Mouse (Mus musculus): ENCODE data around the gene Camk2g. TPM values are rescaled to one million over a fixed set of nuclear protein-coding genes. Genes with fewer than 3 reads are reported as not detected.

The Camk2g gene
- polyA plus RNA-seq, 1 experiment from 2014 or later: 166 TPM

DNA sequence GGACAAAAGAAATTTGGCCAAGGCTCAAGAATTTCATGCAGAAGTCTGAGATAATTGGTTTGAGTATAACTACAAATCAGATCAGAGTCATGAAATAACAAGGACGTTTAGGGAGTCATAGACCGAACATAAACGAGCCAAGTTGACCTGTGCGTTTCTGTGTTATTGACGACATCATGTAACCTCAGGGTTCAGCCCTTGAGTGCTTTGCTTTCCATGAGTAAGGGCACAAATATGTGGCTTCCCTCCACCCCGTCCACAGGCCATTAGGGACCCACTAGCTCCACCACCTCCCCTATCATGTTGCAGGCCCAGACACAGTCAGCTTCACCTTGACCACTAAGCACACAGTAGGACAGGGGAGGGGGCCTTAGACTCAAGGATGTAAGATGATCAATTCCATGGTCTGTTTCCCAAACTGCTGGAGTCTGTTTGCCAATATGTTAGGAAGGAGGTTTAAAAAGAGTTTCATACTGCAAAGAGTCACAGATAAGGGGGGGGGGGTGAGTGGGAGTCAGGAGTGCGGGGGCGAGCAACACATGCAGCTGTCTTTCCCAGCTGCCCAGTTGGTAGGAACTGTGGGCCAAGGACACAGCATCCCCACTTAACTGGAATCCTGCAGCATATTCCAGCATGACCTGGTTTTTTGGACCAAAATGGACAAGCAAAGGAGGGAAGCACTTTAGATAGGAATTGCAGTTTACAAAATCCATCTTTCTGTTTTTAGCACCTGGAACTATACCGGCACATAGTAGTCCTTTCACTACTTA, 37.4 kb upstream of the Camk2g start:
- ATAC-seq (ENCODE audit: low FRiP score) (no peak), DNase-seq (ENCODE audit: low spot score) (no peak)
- WGBS: 84% methylated on average over 9 of the region's 9 CpGs
- Histone ChIP-seq H3K36me3 (replicated peaks; ENCODE audit: control insufficient read depth, insufficient read depth) (no peaks in the 10 kb centered on the region), H3K4me2 (replicated peaks) (no peak overlapping the region), H3K9me3 (ENCODE audit: control insufficient read depth, low read length) (no peaks in the 10 kb centered on the region), H3K4me3 (replicated peaks; ENCODE audit: low read length) (no peak overlapping the region), H3K27ac (no peak overlapping the region), H3K9ac (no peak overlapping the region), H3K27me3 (ENCODE audit: control insufficient read depth, insufficient read depth, low read length) (no peaks in the 10 kb centered on the region), H3K4me1 (replicated peaks; ENCODE audit: control insufficient read depth, insufficient read depth, low read length) (no peaks in the 10 kb centered on the region)

- Histone ChIP-seq H3K36me3 (replicated peaks; ENCODE audit: control insufficient read depth, insufficient read depth) (no peaks in the 10 kb centered on the region), H3K27me3 (ENCODE audit: control insufficient read depth, insufficient read depth, low read length) (no peaks in the 10 kb centered on the region), H3K4me1 (replicated peaks; ENCODE audit: control insufficient read depth, insufficient read depth, low read length) (no peaks in the 10 kb centered on the region), H3K9me3 (ENCODE audit: control insufficient read depth, low read length) (no peaks in the 10 kb centered on the region), H3K4me3 (replicated peaks; ENCODE audit: low read length) (no peak overlapping the region), H3K27ac (no peak overlapping the region), H3K4me2 (replicated peaks) (no peak overlapping the region), H3K9ac (no peak overlapping the region; the same call in 1 of the 2 replicates)
- WGBS: 89% methylated on average over 12 of the region's 12 CpGs
- ATAC-seq (ENCODE audit: low FRiP score) (no peak), DNase-seq (ENCODE audit: low spot score) (no peak)
Measured at GRCm38 (mm10) chr14:20829523-20830366, 35.9 kb upstream of the Camk2g start.

DNA sequence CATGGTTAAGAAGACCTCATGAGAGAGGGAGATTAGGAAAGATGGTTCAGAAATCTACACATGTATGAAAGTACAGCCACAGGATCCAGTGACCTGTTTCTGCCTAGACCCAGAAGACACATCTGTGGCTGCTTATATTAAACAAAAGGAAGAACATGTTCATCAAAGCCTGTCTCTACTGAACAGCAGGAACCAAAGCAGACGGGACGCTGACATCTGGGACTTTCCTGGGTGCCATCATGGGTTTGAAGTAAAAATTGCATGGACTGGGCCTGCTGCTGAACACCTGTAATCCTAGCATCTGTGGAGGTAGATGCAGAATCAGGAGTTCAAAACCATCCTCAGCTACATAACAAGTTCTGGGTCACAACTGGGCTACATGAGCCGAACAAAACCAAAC, 34.6 kb upstream of the Camk2g start:
- 88% methylated on average over 3 of the region's 3 CpGs for WGBS
- no peak overlapping the region for H3K9ac ChIP-seq

GRCm38 (mm10) chr14:20827491-20827890, 33.6 kb upstream of the Camk2g start:
- 90% methylated on average over 5 of the region's 5 CpGs for WGBS
- H3K36me3 ChIP-seq (replicated peaks; ENCODE audit: control insufficient read depth, insufficient read depth): no peaks in the 10 kb centered on the region
- no peak overlapping the region for H3K4me3 ChIP-seq (replicated peaks; ENCODE audit: low read length)
- no peak overlapping the region for H3K27ac ChIP-seq
- no peak overlapping the region for H3K4me2 ChIP-seq (replicated peaks)
- no peak overlapping the region for H3K9ac ChIP-seq
- H3K27me3 ChIP-seq (ENCODE audit: control insufficient read depth, insufficient read depth, low read length): no peaks in the 10 kb centered on the region
- H3K4me1 ChIP-seq (replicated peaks; ENCODE audit: control insufficient read depth, insufficient read depth, low read length): no peaks in the 10 kb centered on the region
- ATAC-seq (ENCODE audit: low FRiP score): no peak
- no peak for DNase-seq (ENCODE audit: low spot score)
- no peaks in the 10 kb centered on the region for H3K9me3 ChIP-seq (ENCODE audit: control insufficient read depth, low read length)

More for the DNA sequence above, 34.6 kb upstream of the Camk2g start:
- Histone ChIP-seq H3K4me2 (replicated peaks) (no peak overlapping the region), H3K27ac (no peak overlapping the region), H3K9me3 (ENCODE audit: control insufficient read depth, low read length) (no peaks in the 10 kb centered on the region), H3K36me3 (replicated peaks; ENCODE audit: control insufficient read depth, insufficient read depth) (no peaks in the 10 kb centered on the region), H3K4me3 (replicated peaks; ENCODE audit: low read length) (no peak overlapping the region), H3K4me1 (replicated peaks; ENCODE audit: control insufficient read depth, insufficient read depth, low read length) (no peaks in the 10 kb centered on the region), H3K27me3 (ENCODE audit: control insufficient read depth, insufficient read depth, low read length) (no peaks in the 10 kb centered on the region)
- DNase-seq (ENCODE audit: low spot score) (no peak), ATAC-seq (ENCODE audit: low FRiP score) (no peak)

DNA sequence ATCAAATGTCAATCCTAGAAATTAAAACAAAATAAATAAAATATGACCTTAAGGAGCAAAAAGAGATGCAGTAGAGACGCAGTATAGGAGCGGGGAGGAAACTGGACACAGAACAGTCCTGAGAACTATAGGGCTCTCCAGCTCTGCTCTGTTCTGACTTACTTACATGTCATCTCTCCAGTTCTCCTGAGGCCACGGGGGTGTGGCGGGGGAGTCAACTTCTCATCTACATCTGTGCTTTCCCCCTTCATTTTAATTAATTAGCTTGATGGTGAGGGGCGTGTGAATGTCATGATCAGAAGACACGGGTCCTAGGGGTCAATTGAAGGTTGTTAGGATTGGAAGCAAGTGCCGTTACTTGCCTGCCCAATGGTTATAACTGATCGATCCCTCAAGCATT, 33.2 kb upstream of the Camk2g start:
- Histone ChIP-seq H3K4me1 (replicated peaks; ENCODE audit: control insufficient read depth, insufficient read depth, low read length) (no peaks in the 10 kb centered on the region), H3K4me3 (replicated peaks; ENCODE audit: low read length) (no peak overlapping the region), H3K9ac (no peak overlapping the region), H3K9me3 (ENCODE audit: control insufficient read depth, low read length) (no peaks in the 10 kb centered on the region), H3K4me2 (replicated peaks) (no peak overlapping the region), H3K36me3 (replicated peaks; ENCODE audit: control insufficient read depth, insufficient read depth) (no peaks in the 10 kb centered on the region), H3K27me3 (ENCODE audit: control insufficient read depth, insufficient read depth, low read length) (no peaks in the 10 kb centered on the region), H3K27ac (no peak overlapping the region)
- WGBS: 88% methylated on average over 8 of the region's 8 CpGs
- DNase-seq (ENCODE audit: low spot score) (no peak), ATAC-seq (ENCODE audit: low FRiP score) (no peak)

DNA sequence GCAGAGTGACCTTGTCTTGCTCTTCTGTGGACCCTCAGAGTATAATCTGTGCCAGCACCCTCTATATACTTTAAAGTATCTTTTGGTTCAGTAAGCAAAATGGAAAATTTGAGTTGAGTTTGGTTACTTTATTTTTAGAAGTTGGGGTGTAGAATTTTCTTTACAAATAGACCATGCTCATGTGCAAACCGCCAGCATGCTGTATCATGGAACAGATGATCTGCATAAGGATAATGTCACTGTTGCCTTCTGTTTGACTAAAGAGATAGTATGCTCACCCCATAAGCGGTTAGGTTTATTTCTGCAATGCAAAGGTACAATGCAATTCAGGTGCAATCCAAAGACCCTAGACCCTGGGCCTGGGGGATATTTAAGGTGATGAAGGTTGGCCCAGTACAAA, 31.6 kb upstream of the Camk2g start:
- no peak overlapping the region for H3K4me2 ChIP-seq (replicated peaks)
- H3K4me3 ChIP-seq (replicated peaks; ENCODE audit: low read length): no peak overlapping the region
- WGBS: 96% methylated on average over 2 of the region's 2 CpGs
- H3K9ac ChIP-seq: no peak overlapping the region
- H3K36me3 ChIP-seq (replicated peaks; ENCODE audit: control insufficient read depth, insufficient read depth): no peaks in the 10 kb centered on the region
- ATAC-seq (ENCODE audit: low FRiP score): no peak
- no peaks in the 10 kb centered on the region for H3K9me3 ChIP-seq (ENCODE audit: control insufficient read depth, low read length)
- H3K4me1 ChIP-seq (replicated peaks; ENCODE audit: control insufficient read depth, insufficient read depth, low read length): no peaks in the 10 kb centered on the region
- H3K27me3 ChIP-seq (ENCODE audit: control insufficient read depth, insufficient read depth, low read length): no peaks in the 10 kb centered on the region
- H3K27ac ChIP-seq: no peak overlapping the region
- DNase-seq (ENCODE audit: low spot score): no peak

GRCm38 (mm10) chr14:20824517-20824916, 30.6 kb upstream of the Camk2g start:
- WGBS: 83% methylated on average over 1 of the region's 1 CpGs
- Histone ChIP-seq H3K4me2 (replicated peaks) (no peak overlapping the region), H3K36me3 (replicated peaks; ENCODE audit: control insufficient read depth, insufficient read depth) (no peaks in the 10 kb centered on the region), H3K9ac (no peak overlapping the region), H3K9me3 (ENCODE audit: control insufficient read depth, low read length) (no peaks in the 10 kb centered on the region), H3K4me3 (replicated peaks; ENCODE audit: low read length) (no peak overlapping the region), H3K27me3 (ENCODE audit: control insufficient read depth, insufficient read depth, low read length) (no peaks in the 10 kb centered on the region), H3K4me1 (replicated peaks; ENCODE audit: control insufficient read depth, insufficient read depth, low read length) (no peaks in the 10 kb centered on the region), H3K27ac (no peak overlapping the region)
- DNase-seq (ENCODE audit: low spot score) (no peak), ATAC-seq (ENCODE audit: low FRiP score) (no peak)

DNA sequence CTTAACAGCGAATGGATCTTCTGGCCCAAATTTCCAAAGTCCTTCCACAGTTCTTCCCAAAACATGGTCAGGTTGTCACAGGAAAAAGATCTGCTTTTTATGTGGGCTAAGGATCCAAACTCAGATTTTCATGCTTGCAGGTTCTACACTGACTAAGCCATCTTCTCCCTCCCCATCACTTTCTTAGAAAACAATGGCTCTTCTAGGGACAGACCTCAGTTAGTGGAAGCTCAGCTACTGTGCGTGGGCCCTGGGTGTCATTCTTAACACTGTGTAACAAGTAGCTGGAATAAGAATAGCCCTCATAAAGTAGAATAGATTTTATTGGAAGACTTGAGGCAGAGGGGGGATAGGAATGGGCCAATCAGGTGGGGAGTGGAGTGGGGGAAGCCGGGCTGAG, 21.6 kb upstream of the Camk2g start:
- H3K27me3 ChIP-seq (ENCODE audit: control insufficient read depth, insufficient read depth, low read length): no peaks in the 10 kb centered on the region
- WGBS: 88% methylated on average over 3 of the region's 3 CpGs
- no peak overlapping the region for H3K9ac ChIP-seq
- no peaks in the 10 kb centered on the region for H3K4me1 ChIP-seq (replicated peaks; ENCODE audit: control insufficient read depth, insufficient read depth, low read length)
- H3K4me2 ChIP-seq (replicated peaks): no peak overlapping the region
- H3K27ac ChIP-seq: no peak overlapping the region
- no peaks in the 10 kb centered on the region for H3K36me3 ChIP-seq (replicated peaks; ENCODE audit: control insufficient read depth, insufficient read depth)
- H3K4me3 ChIP-seq (replicated peaks; ENCODE audit: low read length): no peak overlapping the region
- ATAC-seq (ENCODE audit: low FRiP score): no peak
- peaks cover 4% of the 10 kb centered on the region; the same call in 1 of the 2 replicates for H3K9me3 ChIP-seq (ENCODE audit: control insufficient read depth, low read length)
- no peak for DNase-seq (ENCODE audit: low spot score)

DNA sequence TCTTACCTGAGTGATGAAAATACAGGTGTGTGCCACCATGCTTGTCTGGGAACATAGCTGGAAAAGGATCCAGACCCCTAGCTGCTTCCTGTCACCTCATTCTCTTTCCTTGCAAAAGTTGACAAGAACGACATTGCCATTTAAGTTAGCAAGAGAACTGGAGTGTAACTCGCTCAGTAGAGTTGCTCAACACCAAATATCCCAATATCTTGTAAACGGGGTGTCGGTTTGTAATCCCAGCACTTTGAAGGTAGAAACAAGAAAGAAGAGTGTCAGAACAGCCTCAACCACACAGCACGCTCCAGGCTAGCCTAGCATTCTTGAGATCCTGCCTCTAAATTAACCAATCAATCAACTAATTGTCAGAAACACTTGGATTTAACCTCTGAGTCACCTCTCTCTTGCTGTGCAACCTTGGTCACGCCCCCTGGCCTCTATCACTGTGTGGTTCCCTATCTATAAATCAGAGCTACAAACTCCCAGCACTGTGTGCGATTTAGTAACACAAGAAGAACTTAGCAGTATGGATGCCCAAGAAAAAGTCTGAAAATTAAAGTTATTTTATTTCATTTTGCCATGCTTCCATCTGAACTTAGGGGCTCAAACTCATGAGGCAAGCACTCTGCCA, 18.0 kb upstream of the Camk2g start:
- Histone ChIP-seq H3K9me3 (ENCODE audit: control insufficient read depth, low read length) (peaks cover 1% of the 10 kb centered on the region; the same call in 1 of the 2 replicates), H3K4me1 (replicated peaks; ENCODE audit: control insufficient read depth, insufficient read depth, low read length) (no peaks in the 10 kb centered on the region), H3K27ac (no peak overlapping the region), H3K36me3 (replicated peaks; ENCODE audit: control insufficient read depth, insufficient read depth) (no peaks in the 10 kb centered on the region), H3K27me3 (ENCODE audit: control insufficient read depth, insufficient read depth, low read length) (no peaks in the 10 kb centered on the region), H3K4me2 (replicated peaks) (no peak overlapping the region), H3K4me3 (replicated peaks; ENCODE audit: low read length) (no peak overlapping the region), H3K9ac (no peak overlapping the region)
- 66% methylated on average over 7 of the region's 7 CpGs for WGBS
- ATAC-seq (ENCODE audit: low FRiP score) (no peak), DNase-seq (ENCODE audit: low spot score) (no peak)

Measured in hindbrain, embryonic 14.5 days (tissue).